Mouse (Mus musculus) kidney, embryonic 16.5 days (tissue): ENCODE results near the gene Zfp385b. TPM values are rescaled to one million over a fixed set of nuclear protein-coding genes. Genes with fewer than 3 reads are reported as not detected.
A peak's percentile ranks its signal among the peaks of the same experiment; 100 is the strongest.

Experiments used
- ATAC-seq: fragments of 200-750 bp; cut with Nextera tagmentation; 2 replicates; pipeline ENCODE4 v1.8.0; 2017; ENCODE audit warnings: moderate TSS enrichment; ENCODE audit not compliant: low FRiP score, low TSS enrichment
- H3K27ac ChIP-seq: fragments of 300-500 bp; sonication (generic); 2 replicates; pipeline ENCODE4 v1.5.1; 2014; ENCODE audit warnings: low read length
- H3K27me3 ChIP-seq: fragments of 300-500 bp; sonication (generic); 2 replicates; pipeline ENCODE4 v1.6.1; 2014; ENCODE audit warnings: low read length, control low read depth, mixed read lengths; ENCODE audit not compliant: insufficient read depth
- H3K36me3 ChIP-seq: fragments of 300-500 bp; sonication (generic); 2 replicates; pipeline ENCODE4 v1.6.1; 2014; ENCODE audit warnings: low read length, control low read depth, mixed read lengths; ENCODE audit not compliant: insufficient read depth
- H3K4me1 ChIP-seq: fragments of 300-500 bp; sonication (generic); 2 replicates; pipeline ENCODE4 v1.6.1; 2014; ENCODE audit warnings: low read length, control low read depth, mixed read lengths; ENCODE audit not compliant: insufficient read depth
- H3K4me2 ChIP-seq: fragments of 300-500 bp; sonication (generic); replicated peaks from 2 replicates; pipeline ENCODE4 v1.6.1; 2014; ENCODE audit warnings: low read depth, low read length
- H3K4me3 ChIP-seq: fragments of 300-500 bp; sonication (generic); 2 replicates; pipeline ENCODE4 v1.5.1; 2014; ENCODE audit warnings: mild to moderate bottlenecking, low read length
- H3K9ac ChIP-seq: fragments of 300-500 bp; sonication (generic); replicated peaks from 2 replicates; pipeline ENCODE4 v1.6.1; 2014; ENCODE audit warnings: low read length
- H3K9me3 ChIP-seq: fragments of 300-500 bp; sonication (generic); 2 replicates; pipeline ENCODE4 v1.6.1; 2016; ENCODE audit warnings: low read length, control low read depth
- whole genome bisulfite sequencing: fragments of 180-500 bp; shearing (Covaris S2); extraction: QIAGEN DNeasy Blood & Tissue Kit; methylation state at CpG from one replicate; pipeline ENCODE4 v1.1.7; 2014; 5-methylcytosine and 5-hydroxymethylcytosine counted together
- polyA plus RNA-seq: library from polyadenylated mRNA; unstranded; fragments of >200 nt; fragmentation: Nextera tagmentation; extraction: Ambion mirVana; gene quantifications from 2 replicates; pipeline ENCODE4 v1.2.1, GENCODE M21; 2015

Gene Zfp385b
- 6.8 and 6.9 TPM in 2 replicates for polyA plus RNA-seq

GRCm38 (mm10) chr2:77819539-77819938, at the start of gene Zfp385b:
Gene Zfp385b (minus strand): TSS chr2:77819639.
- H3K36me3 ChIP-seq: no peaks in the 10 kb centered on the region
- no peak within 1 kb of the TSS for H3K4me3 ChIP-seq
- no peak within 1 kb of the TSS for H3K9ac ChIP-seq
- H3K9me3 ChIP-seq: 0 out of 2 replicates have a peak, but pooled peaks cover 3% of the 10 kb centered on the region
- no peak within 1 kb of the TSS for H3K4me2 ChIP-seq
- peaks cover 36% of the 10 kb centered on the region for H3K27me3 ChIP-seq
- H3K4me1 ChIP-seq: peaks cover 13% of the 10 kb centered on the region
- H3K27ac ChIP-seq: no peak within 1 kb of the TSS
- no peak for ATAC-seq

- H3K27ac ChIP-seq: no peak overlapping the region
- WGBS: 20% methylated on average over 6 of the region's 6 CpGs
- no peaks in the 10 kb centered on the region for H3K9me3 ChIP-seq
- ATAC-seq: peak; percentile 57; the same call in 1 of the 2 replicates
- H3K27me3 ChIP-seq: no peaks in the 10 kb centered on the region
- H3K4me1 ChIP-seq: no peaks in the 10 kb centered on the region
- peak overlapping the region; percentile 29 for H3K4me3 ChIP-seq
- H3K4me2 ChIP-seq: peak overlapping the region; percentile 48
- H3K36me3 ChIP-seq: no peaks in the 10 kb centered on the region
- H3K9ac ChIP-seq: 0 out of 2 replicates have a peak overlapping the region, but pooled peaks have one; percentile 29
Observed at GRCm38 (mm10) chr2:77863934-77864333, 44.5 kb upstream of the Zfp385b start.

GRCm38 (mm10) chr2:77863522-77863921, 44.1 kb upstream of the Zfp385b start:
- Histone ChIP-seq H3K9ac (0 out of 2 replicates have a peak overlapping the region, but pooled peaks have one; percentile 29), H3K4me3 (peak overlapping the region; percentile 29), H3K27me3 (no peaks in the 10 kb centered on the region), H3K9me3 (no peaks in the 10 kb centered on the region), H3K4me2 (peak overlapping the region; percentile 48), H3K27ac (no peak overlapping the region), H3K36me3 (no peaks in the 10 kb centered on the region), H3K4me1 (no peaks in the 10 kb centered on the region)
- WGBS: 49% methylated on average over 15 of the region's 15 CpGs
- peak; percentile 42; the same call in 1 of the 2 replicates for ATAC-seq

- WGBS: 42% methylated on average over 6 of the region's 6 CpGs
- no peak overlapping the region for H3K4me3 ChIP-seq
- H3K4me2 ChIP-seq: no peak overlapping the region
- no peak for ATAC-seq
- H3K27ac ChIP-seq: no peak overlapping the region
- no peaks in the 10 kb centered on the region for H3K36me3 ChIP-seq
- no peaks in the 10 kb centered on the region for H3K27me3 ChIP-seq
- no peak overlapping the region for H3K9ac ChIP-seq
- H3K4me1 ChIP-seq: no peaks in the 10 kb centered on the region
- H3K9me3 ChIP-seq: no peaks in the 10 kb centered on the region
Observed at GRCm38 (mm10) chr2:77841464-77841863, 22.0 kb upstream of the Zfp385b start.

GRCm38 (mm10) chr2:77839587-77839986, 20.1 kb upstream of the Zfp385b start:
- ATAC-seq: 0 out of 2 replicates have a peak, but pooled peaks have one; percentile 35
- WGBS: 46% methylated on average over 17 of the region's 17 CpGs
- H3K4me3 ChIP-seq: no peak overlapping the region
- no peaks in the 10 kb centered on the region for H3K36me3 ChIP-seq
- no peak overlapping the region for H3K4me2 ChIP-seq
- no peaks in the 10 kb centered on the region for H3K27me3 ChIP-seq
- H3K9ac ChIP-seq: no peak overlapping the region
- H3K4me1 ChIP-seq: no peaks in the 10 kb centered on the region
- H3K27ac ChIP-seq: no peak overlapping the region
- H3K9me3 ChIP-seq: no peaks in the 10 kb centered on the region

GRCm38 (mm10) chr2:77838688-77839087, 19.2 kb upstream of the Zfp385b start:
- Histone ChIP-seq H3K9ac (no peak overlapping the region), H3K4me3 (no peak overlapping the region), H3K27ac (no peak overlapping the region), H3K36me3 (no peaks in the 10 kb centered on the region), H3K4me2 (no peak overlapping the region), H3K4me1 (no peaks in the 10 kb centered on the region), H3K9me3 (no peaks in the 10 kb centered on the region), H3K27me3 (no peaks in the 10 kb centered on the region)
- no peak for ATAC-seq
- 96% methylated on average over 1 of the region's 1 CpGs for WGBS

GRCm38 (mm10) chr2:77835781-77836180, 16.3 kb upstream of the Zfp385b start:
- Histone ChIP-seq H3K36me3 (no peaks in the 10 kb centered on the region), H3K4me1 (no peaks in the 10 kb centered on the region), H3K9ac (no peak overlapping the region), H3K27me3 (no peaks in the 10 kb centered on the region), H3K9me3 (no peaks in the 10 kb centered on the region), H3K27ac (no peak overlapping the region), H3K4me3 (no peak overlapping the region), H3K4me2 (no peak overlapping the region)
- 55% methylated on average over 3 of the region's 3 CpGs for WGBS
- ATAC-seq: no peak

- Histone ChIP-seq H3K9me3 (0 out of 2 replicates have a peak, but pooled peaks cover 3% of the 10 kb centered on the region), H3K27me3 (no peaks in the 10 kb centered on the region), H3K36me3 (no peaks in the 10 kb centered on the region), H3K4me2 (no peak overlapping the region), H3K9ac (no peak overlapping the region), H3K4me1 (0 out of 2 replicates have a peak, but pooled peaks cover 3% of the 10 kb centered on the region), H3K27ac (no peak overlapping the region), H3K4me3 (no peak overlapping the region)
- ATAC-seq: no peak
- 37% methylated on average over 7 of the region's 7 CpGs for WGBS
Observed at GRCm38 (mm10) chr2:77826133-77826828, 6.8 kb upstream of the Zfp385b start.

GRCm38 (mm10) chr2:77823026-77823425, 3.6 kb upstream of the Zfp385b start:
- Histone ChIP-seq H3K9ac (no peak overlapping the region), H3K4me3 (no peak overlapping the region), H3K9me3 (0 out of 2 replicates have a peak, but pooled peaks cover 3% of the 10 kb centered on the region), H3K27ac (no peak overlapping the region), H3K36me3 (no peaks in the 10 kb centered on the region), H3K4me2 (no peak overlapping the region), H3K27me3 (peaks cover 7% of the 10 kb centered on the region), H3K4me1 (0 out of 2 replicates have a peak, but pooled peaks cover 3% of the 10 kb centered on the region)
- WGBS: 82% methylated on average over 5 of the region's 5 CpGs
- ATAC-seq: no peak

GRCm38 (mm10) chr2:77817357-77817894, 2.0 kb downstream of the Zfp385b start:
- Histone ChIP-seq H3K9me3 (no peaks in the 10 kb centered on the region), H3K4me2 (peak overlapping the region; percentile 96), H3K4me1 (peaks cover 13% of the 10 kb centered on the region), H3K4me3 (peak overlapping the region; percentile 62), H3K27ac (no peak overlapping the region), H3K36me3 (no peaks in the 10 kb centered on the region), H3K27me3 (peaks cover 45% of the 10 kb centered on the region), H3K9ac (peak overlapping the region; percentile 70; the same call in 1 of the 2 replicates)
- whole genome bisulfite sequencing: 13% methylated on average over 12 of the region's 12 CpGs
- no peak for ATAC-seq
